Mouse (Mus musculus) testis, postnatal 14 days (tissue): ENCODE data around the gene Gm49336.

Source experiments
- DNase-seq: peaks from one replicate; pipeline ENCODE4 v3.0.0; 2021; ENCODE audit warnings: low spot score

The Gm49336 gene

DNA sequence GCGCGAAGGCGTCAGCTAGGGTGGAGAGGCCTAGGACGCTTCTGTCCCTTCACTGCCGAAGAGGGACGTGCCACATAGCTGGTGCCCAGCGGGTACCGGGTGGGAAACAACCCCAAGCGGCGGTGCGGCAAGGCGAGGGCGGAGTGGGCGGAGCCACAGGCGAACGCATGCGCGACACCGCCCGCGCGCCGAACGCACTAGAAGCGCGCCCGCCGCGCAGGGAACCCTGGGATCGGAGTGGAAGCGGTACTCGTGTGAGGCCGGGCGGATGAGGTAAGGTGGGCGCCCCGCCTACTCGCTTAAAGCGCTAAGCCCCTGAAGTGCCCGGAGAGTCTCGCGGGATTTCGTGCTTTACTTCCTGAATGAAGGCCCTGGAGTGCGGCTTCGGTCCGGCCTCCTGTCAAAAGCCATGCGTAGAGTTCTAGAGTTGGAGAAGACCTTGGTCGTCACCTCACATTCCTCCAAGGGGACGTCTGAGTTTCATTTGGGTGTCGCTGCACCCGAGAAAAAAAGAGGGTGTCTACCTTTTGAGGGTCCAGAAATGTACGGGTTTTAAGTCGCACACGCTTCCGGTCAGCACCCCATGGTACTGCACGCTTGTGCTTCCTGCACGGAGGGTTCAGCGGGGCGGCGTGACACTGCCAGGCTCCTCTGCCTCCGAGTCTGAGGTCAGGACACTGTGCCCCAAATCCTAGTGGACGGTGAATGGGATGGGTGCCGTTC lies at the start of gene Gm49336, which contains the start of gene Nupl1:
Gene Gm49336 (minus strand): TSS at position 227 of the 723 bp plus-strand sequence.
Gene Nupl1 (minus strand): TSS at position 151 of the 723 bp plus-strand sequence.
- DNase-seq, result peak; percentile 99

DNA sequence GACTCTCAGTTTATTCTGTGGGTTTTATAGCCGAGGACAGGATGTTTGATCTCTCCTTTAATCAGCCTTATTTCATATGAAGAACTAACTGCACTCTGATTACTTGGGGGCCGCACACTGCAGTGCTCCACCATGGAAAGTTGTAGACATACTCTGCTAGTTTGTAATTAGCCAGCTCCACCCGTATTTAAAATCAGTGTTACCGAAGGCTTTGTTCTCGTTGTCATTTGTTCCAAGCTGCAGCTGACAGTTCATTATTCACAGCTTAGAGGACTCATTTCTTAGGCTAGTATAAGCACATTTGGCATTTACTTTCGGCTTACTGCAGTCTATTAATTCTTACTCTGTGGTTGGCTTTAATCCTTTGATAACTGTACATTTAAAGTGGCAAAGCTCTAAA lies 49.7 kb upstream of the Gm49336 start:
- DNase-seq, result no peak

GRCm38 (mm10) chr14:60300224-60300991 lies 49.1 kb upstream of the Gm49336 start:
- no peak for DNase-seq

DNA sequence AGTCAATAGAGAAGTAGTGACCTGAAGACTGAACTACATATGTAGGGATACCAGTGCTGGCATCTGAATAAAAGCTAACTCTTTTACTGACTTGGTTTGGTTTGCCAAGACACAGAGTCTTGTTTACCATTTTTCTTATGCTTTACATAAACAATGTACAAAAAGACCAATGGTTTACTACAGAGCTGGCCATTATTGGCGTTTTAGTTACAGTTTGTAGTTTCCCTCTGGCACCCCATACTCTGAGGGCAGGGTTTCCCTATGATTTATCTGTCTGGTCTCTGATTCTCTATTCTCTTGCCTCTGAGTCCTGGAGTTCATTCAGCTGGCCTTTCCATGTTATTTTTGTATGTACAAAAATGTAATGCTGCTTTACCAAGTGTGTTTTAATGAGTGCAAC lies 44.2 kb upstream of the Gm49336 start:
- DNase-seq, result no peak

- no peak for DNase-seq
Measured at GRCm38 (mm10) chr14:60290363-60290762, 39.1 kb upstream of the Gm49336 start.

DNA sequence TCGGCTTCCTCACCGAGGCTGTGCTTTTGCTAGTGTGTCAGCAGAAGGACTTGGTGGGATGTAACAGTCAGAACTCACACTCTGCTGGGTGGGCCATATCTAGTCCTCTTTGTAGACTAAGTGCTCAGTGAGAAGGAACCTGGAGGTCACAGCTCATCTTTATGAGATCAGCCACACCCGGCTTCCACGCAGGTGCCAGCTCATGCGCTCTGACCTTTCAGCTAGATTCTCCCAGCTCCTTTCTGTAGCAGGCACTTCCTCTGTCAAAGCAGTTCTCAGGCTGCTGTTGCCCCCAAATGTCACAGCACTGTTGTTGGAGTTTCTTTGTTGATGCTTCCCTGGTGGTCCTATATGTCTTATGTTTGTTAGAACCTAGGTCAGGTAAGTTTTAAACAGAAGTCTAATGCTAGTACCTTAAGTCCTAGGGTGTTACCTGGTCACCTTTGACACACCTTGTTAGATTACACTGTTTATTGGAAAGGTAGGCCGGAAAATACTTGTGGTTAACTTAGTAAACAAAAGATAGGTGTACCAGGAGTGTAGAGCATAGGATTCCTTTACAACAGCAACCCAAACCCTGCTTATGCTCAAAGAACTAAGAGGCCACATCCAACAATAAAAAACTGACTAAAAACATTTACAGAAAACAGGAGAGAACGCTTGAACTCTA lies 35.0 kb upstream of the Gm49336 start:
- no peak for DNase-seq

- no peak for DNase-seq
Measured at GRCm38 (mm10) chr14:60275301-60276276, 24.3 kb upstream of the Gm49336 start.

- no peak for DNase-seq
Measured at GRCm38 (mm10) chr14:60273346-60273745, 22.0 kb upstream of the Gm49336 start.

GRCm38 (mm10) chr14:60269333-60269732 lies 18.0 kb upstream of the Gm49336 start:
- no peak for DNase-seq

DNA sequence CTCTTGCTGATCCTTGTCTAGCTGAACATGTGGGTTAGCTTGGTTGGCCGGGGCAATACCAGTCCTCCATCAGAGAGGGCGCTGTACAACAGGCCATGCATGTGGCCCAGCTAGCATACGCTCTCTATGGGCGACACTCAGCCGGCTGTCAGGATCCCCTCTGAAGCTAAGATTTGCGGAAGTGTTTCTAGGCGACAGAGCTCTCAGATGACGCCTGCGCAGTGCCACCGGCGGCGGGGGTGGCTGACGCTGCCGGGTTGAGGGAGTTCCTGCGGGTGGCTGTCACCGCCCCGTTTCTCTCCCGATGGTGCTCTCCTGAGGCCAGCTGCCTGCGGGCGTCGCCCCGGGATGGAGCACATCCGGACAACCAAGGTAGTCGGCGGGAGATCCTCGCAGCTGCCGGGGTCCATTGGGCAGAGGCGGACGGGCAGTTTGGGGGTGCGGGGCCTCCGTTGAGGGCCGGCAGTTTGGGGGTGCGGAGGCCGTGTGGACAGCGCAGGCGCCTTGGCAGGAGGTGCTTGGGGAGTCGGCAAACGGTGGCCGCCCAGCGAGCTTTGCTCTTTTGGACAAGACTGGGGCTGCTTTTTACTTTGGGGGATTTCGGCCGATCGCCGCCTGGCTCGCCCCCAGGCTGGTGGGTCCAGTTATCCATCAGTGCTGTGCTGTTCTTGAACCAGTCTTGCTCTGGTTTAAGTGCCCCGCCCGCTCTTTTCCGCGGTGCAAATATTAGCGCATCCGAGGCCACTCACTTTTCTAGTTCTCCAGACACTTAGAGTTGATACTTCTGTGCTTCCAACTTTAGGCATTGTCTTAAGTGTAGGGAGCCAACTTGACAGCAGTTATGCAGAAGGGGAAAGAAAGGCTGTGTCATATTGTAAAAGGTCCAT lies 13.9 kb upstream of the Gm49336 start, which contains the start of gene Mtmr6:
Gene Mtmr6 (plus strand): TSS at position 239 of the 887 bp plus-strand sequence.
- DNase-seq, result peak; percentile 94

GRCm38 (mm10) chr14:60262316-60262715 lies 11.0 kb upstream of the Gm49336 start:
- DNase-seq, result no peak

GRCm38 (mm10) chr14:60257851-60258250 lies 6.5 kb upstream of the Gm49336 start:
- DNase-seq, result no peak

- DNase-seq, result no peak
Measured at GRCm38 (mm10) chr14:60257101-60257500, 5.8 kb upstream of the Gm49336 start.

DNA sequence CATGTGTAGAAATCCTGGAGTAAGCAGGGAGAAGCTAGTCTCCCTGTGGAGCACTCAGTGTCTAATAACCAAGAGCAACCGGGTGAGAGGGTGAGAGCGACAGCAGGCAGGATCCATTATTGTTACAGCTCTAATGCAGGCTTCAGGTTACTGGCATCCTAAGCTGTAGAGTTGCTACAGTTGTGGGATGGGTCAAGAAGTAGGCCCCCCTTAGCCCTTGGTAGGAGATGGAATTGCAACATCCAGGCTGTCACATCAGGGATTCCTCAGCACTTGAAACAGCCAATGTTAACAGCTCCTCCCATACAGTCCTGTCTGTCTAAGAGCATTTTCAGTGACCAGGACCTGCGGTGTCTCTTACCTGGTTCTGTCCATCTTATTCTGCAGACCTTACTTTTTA lies 5.0 kb upstream of the Gm49336 start:
- no peak for DNase-seq

GRCm38 (mm10) chr14:60254774-60255173 lies 3.5 kb upstream of the Gm49336 start:
- DNase-seq, result no peak

- DNase-seq, result no peak
Measured at GRCm38 (mm10) chr14:60253466-60253865, 2.2 kb upstream of the Gm49336 start.

- peak; percentile 23 for DNase-seq
Measured at GRCm38 (mm10) chr14:60252004-60253000, 995 bp upstream of the Gm49336 start.

GRCm38 (mm10) chr14:60250879-60251278 lies 428 bp downstream of the Gm49336 start:
- no peak for DNase-seq

DNA sequence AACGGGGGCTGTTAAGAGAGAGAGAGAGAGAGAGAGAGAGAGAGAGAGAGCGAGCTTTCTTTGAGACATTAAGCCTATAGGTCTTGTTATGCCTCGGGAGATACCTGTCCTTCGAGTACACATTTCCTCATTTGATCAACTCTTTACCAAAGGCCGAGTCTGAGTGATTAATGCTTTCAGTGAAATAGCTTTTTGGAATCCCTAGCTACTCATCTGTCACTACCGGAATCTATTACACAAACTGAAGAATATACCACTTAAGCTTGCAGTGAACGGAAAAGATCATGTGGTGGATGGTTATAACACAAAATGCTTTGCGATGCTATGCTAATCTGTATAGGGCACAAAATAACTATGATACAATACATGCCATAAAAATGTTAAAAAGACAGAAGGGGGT lies 941 bp downstream of the Gm49336 start:
- DNase-seq, result no peak
